Mouse (Mus musculus) MN1 (cell line): ENCODE measurements around the gene Gm8660.
"Not testable (repeated sequence)": the region's sequence is repeated elsewhere in the genome, so short reads cannot be mapped to it uniquely, and the experiment has no call there.

Source experiments
- DNase-seq: peaks from one replicate; pipeline ENCODE4 v3.0.0-alpha.2; 2016; ENCODE audit warnings: low spot score

Gene Gm8660

GRCm38 (mm10) chr7:22370939-22371338, at the start of gene Gm8660:
Gene Gm8660 (minus strand): TSS chr7:22371039.
- DNase-seq = not testable (repeated sequence)

- not testable (repeated sequence) for DNase-seq
Measured at GRCm38 (mm10) chr7:22413283-22413682, 42.4 kb upstream of the Gm8660 start, which contains the start of gene Vmn1r148. Gene Vmn1r148 (plus strand): TSS chr7:22413583.

GRCm38 (mm10) chr7:22329617-22330016, 41.2 kb downstream of the Gm8660 start, which contains the start of gene Gm4187:
Gene Gm4187 (minus strand): TSS chr7:22329717.
- not testable (repeated sequence) for DNase-seq
